Mouse (Mus musculus): ENCODE measurements around the gene Ddah1.
A peak's percentile ranks its signal among the peaks of the same experiment; 100 is the strongest.

The Ddah1 gene

GRCm38 (mm10) chr3:145764416-145764815 is 5.9 kb downstream of the Ddah1 start:
- DNase-seq (ENCODE audit: low spot score in 2 of 2): no peak

GRCm38 (mm10) chr3:145768439-145768838 is 10.0 kb downstream of the Ddah1 start:
- DNase-seq (ENCODE audit: low spot score in 2 of 2): no peak

GRCm38 (mm10) chr3:145773384-145773783 is 14.9 kb downstream of the Ddah1 start:
- no peak for DNase-seq (ENCODE audit: low spot score in 2 of 2)

- DNase-seq (ENCODE audit: low spot score in 2 of 2): no peak
These were observed 15.9 kb downstream of the Ddah1 start for GRCm38 (mm10) chr3:145774336-145774735.

GRCm38 (mm10) chr3:145775236-145775635 is 16.8 kb downstream of the Ddah1 start:
- DNase-seq (ENCODE audit: low spot score in 2 of 2): no peak

GRCm38 (mm10) chr3:145775862-145776261 is 17.4 kb downstream of the Ddah1 start:
- no peak for DNase-seq (ENCODE audit: low spot score in 2 of 2)

GRCm38 (mm10) chr3:145777006-145777405 is 18.5 kb downstream of the Ddah1 start:
- DNase-seq (ENCODE audit: low spot score in 2 of 2): no peak

- no peak for DNase-seq (ENCODE audit: low spot score in 2 of 2)
These were observed 20.0 kb downstream of the Ddah1 start for GRCm38 (mm10) chr3:145778406-145778922.

- DNase-seq (ENCODE audit: low spot score in 2 of 2): no peak
These were observed 21.0 kb downstream of the Ddah1 start for GRCm38 (mm10) chr3:145779279-145779973.

- no peak for DNase-seq (ENCODE audit: low spot score in 2 of 2)
These were observed 22.4 kb downstream of the Ddah1 start for GRCm38 (mm10) chr3:145780784-145781442.

GRCm38 (mm10) chr3:145785244-145785643 is 26.8 kb downstream of the Ddah1 start:
- no peak for DNase-seq (ENCODE audit: low spot score in 2 of 2)

GRCm38 (mm10) chr3:145787303-145787702 is 28.8 kb downstream of the Ddah1 start:
- peak; percentile 2 to 22 for DNase-seq (ENCODE audit: low spot score in 2 of 2)

- no peak for DNase-seq (ENCODE audit: low spot score in 2 of 2)
These were observed 30.6 kb downstream of the Ddah1 start for GRCm38 (mm10) chr3:145789114-145789513.

GRCm38 (mm10) chr3:145790233-145790632 is 31.8 kb downstream of the Ddah1 start:
- DNase-seq (ENCODE audit: low spot score in 2 of 2): peak in 1 of 2 experiments; percentile 13

GRCm38 (mm10) chr3:145790709-145791108 is 32.2 kb downstream of the Ddah1 start:
- no peak for DNase-seq (ENCODE audit: low spot score in 2 of 2)

GRCm38 (mm10) chr3:145794355-145794754 is 35.9 kb downstream of the Ddah1 start:
- DNase-seq (ENCODE audit: low spot score in 2 of 2): no peak

- DNase-seq (ENCODE audit: low spot score in 2 of 2): no peak
These were observed 37.4 kb downstream of the Ddah1 start for GRCm38 (mm10) chr3:145795896-145796295.

GRCm38 (mm10) chr3:145798042-145798441 is 39.6 kb downstream of the Ddah1 start:
- no peak for DNase-seq (ENCODE audit: low spot score in 2 of 2)

- DNase-seq (ENCODE audit: low spot score in 2 of 2): peak; percentile 57 to 58
These were observed 40.3 kb downstream of the Ddah1 start for GRCm38 (mm10) chr3:145798751-145799188.

GRCm38 (mm10) chr3:145799365-145799764 is 40.9 kb downstream of the Ddah1 start:
- DNase-seq (ENCODE audit: low spot score in 2 of 2): no peak

- DNase-seq (ENCODE audit: low spot score in 2 of 2): peak; percentile 51 to 57
These were observed 43.6 kb downstream of the Ddah1 start for GRCm38 (mm10) chr3:145802106-145802505.

GRCm38 (mm10) chr3:145805848-145806247 is 47.4 kb downstream of the Ddah1 start:
- DNase-seq (ENCODE audit: low spot score in 2 of 2): no peak

GRCm38 (mm10) chr3:145806502-145806901 is 48.0 kb downstream of the Ddah1 start:
- DNase-seq (ENCODE audit: low spot score in 2 of 2): no peak
